Mouse (Mus musculus): ENCODE data around the gene Gramd4.

GRCm38 (mm10) chr15:86061221-86061620 lies 3.7 kb downstream of the Gramd4 start:
- TF ChIP-seq CTCF (IDR thresholded peaks at IDR 0.05; ENCODE audit: control insufficient read depth, insufficient read depth, insufficient read length) (no peak), USF1 (IDR thresholded peaks at IDR 0.05; ENCODE audit: low read depth) (no peak)
